Mouse (Mus musculus) frontal cortex, postnatal 10 days (tissue): ENCODE results near the gene Ckap5.

Experiments
- DNase-seq, 2 experiments: peaks; one replicate each; pipeline ENCODE4 v3.0.0; 2022; ENCODE audit warnings: low spot score in 2 of 2, mixed read lengths in 1 of 2

The Ckap5 gene

GRCm38 (mm10) chr2:91627486-91627885, 100.9 kb downstream of the Ckap5 start:
- DNase-seq: no peak

GRCm38 (mm10) chr2:91628171-91628570, 101.6 kb downstream of the Ckap5 start:
- no peak for DNase-seq

GRCm38 (mm10) chr2:91629682-91630081, 103.1 kb downstream of the Ckap5 start:
- DNase-seq: no peak

GRCm38 (mm10) chr2:91630384-91630783, 103.8 kb downstream of the Ckap5 start:
- no peak for DNase-seq

GRCm38 (mm10) chr2:91631826-91632225, 105.3 kb downstream of the Ckap5 start:
- DNase-seq: no peak

- DNase-seq: no peak
Observed at GRCm38 (mm10) chr2:91632316-91632715, 105.8 kb downstream of the Ckap5 start.

GRCm38 (mm10) chr2:91633334-91633977, 106.9 kb downstream of the Ckap5 start:
- no peak for DNase-seq

GRCm38 (mm10) chr2:91634841-91635240, 108.3 kb downstream of the Ckap5 start:
- no peak for DNase-seq

GRCm38 (mm10) chr2:91635486-91635885, 108.9 kb downstream of the Ckap5 start:
- no peak for DNase-seq

- DNase-seq: no peak
Observed at GRCm38 (mm10) chr2:91636229-91636628, 109.7 kb downstream of the Ckap5 start, which contains the start of gene F2. Gene F2 (minus strand): TSS chr2:91636414.

GRCm38 (mm10) chr2:91636727-91637338, 110.3 kb downstream of the Ckap5 start:
- no peak for DNase-seq

- no peak for DNase-seq
Observed at GRCm38 (mm10) chr2:91638931-91639330, 112.4 kb downstream of the Ckap5 start.

GRCm38 (mm10) chr2:91642825-91643415, 116.4 kb downstream of the Ckap5 start:
- no peak for DNase-seq

- DNase-seq: no peak
Observed at GRCm38 (mm10) chr2:91644021-91644420, 117.5 kb downstream of the Ckap5 start.

- DNase-seq: no peak
Observed at GRCm38 (mm10) chr2:91645354-91645753, 118.8 kb downstream of the Ckap5 start.

- no peak for DNase-seq
Observed at GRCm38 (mm10) chr2:91645811-91646210, 119.2 kb downstream of the Ckap5 start.

GRCm38 (mm10) chr2:91646733-91647132, 120.2 kb downstream of the Ckap5 start:
- peak in 1 of 2 experiments; percentile 40 for DNase-seq

- no peak for DNase-seq
Observed at GRCm38 (mm10) chr2:91649152-91649551, 122.6 kb downstream of the Ckap5 start.

GRCm38 (mm10) chr2:91649553-91650359, 123.2 kb downstream of the Ckap5 start, which contains the start of the genes Zfp408 and Arhgap1:
Gene Zfp408 (minus strand): TSS chr2:91649791.
Gene Arhgap1 (plus strand): TSS chr2:91649860.
- peak; percentile 95 for DNase-seq

GRCm38 (mm10) chr2:91650360-91650995, 123.9 kb downstream of the Ckap5 start:
- DNase-seq: no peak

GRCm38 (mm10) chr2:91651458-91652258, 125.1 kb downstream of the Ckap5 start:
- DNase-seq: no peak
